Mouse (Mus musculus) lung, postnatal 0 days (tissue): ENCODE measurements at regions not wholly inside any gene's neighbourhood (a gene's known extent, or its start where the extent isn't known, plus 50 kb on each side); places are given as distances from the start of the nearest gene placed in this dataset.

Experiments
- CTCF ChIP-seq: IDR thresholded peaks from 2 replicates; pipeline ENCODE4 v1.5.1; 2016; ENCODE audit warnings: antibody characterized with exemption, mild to moderate bottlenecking
- EP300 ChIP-seq: IDR thresholded peaks from 2 replicates; pipeline ENCODE4 v1.6.1; 2016; ENCODE audit warnings: antibody characterized with exemption, mild to moderate bottlenecking, control low read depth

- TF ChIP-seq CTCF: no peak
- TF ChIP-seq EP300: no peak
Observed at GRCm38 (mm10) chr10:17523558-17524328, 199.3 kb upstream of the Cited2 start.
